Mouse (Mus musculus) layer of hippocampus, adult 9-10 months (tissue): ENCODE measurements around the gene Phf20.
"Not testable (repeated sequence)": the region's sequence is repeated elsewhere in the genome, so short reads cannot be mapped to it uniquely, and the experiment has no call there.

Experiments used
- DNase-seq: peaks from one replicate; pipeline ENCODE4 v3.0.0; 2022; ENCODE audit warnings: low spot score

Phf20 gene

GRCm38 (mm10) chr2:156196302-156197128 lies at the start of gene Phf20:
Phf20 (plus strand) TSS chr2:156196466.
- DNase-seq = peak; percentile 93

GRCm38 (mm10) chr2:156147316-156147915 lies 48.9 kb upstream of the Phf20 start:
- no peak for DNase-seq

GRCm38 (mm10) chr2:156151538-156151937 lies 44.7 kb upstream of the Phf20 start:
- no peak for DNase-seq

- DNase-seq = no peak
These were observed 30.8 kb upstream of the Phf20 start for GRCm38 (mm10) chr2:156165478-156165877.

- no peak for DNase-seq
These were observed 29.7 kb upstream of the Phf20 start for GRCm38 (mm10) chr2:156166557-156166956.

- no peak for DNase-seq
These were observed 19.2 kb upstream of the Phf20 start for GRCm38 (mm10) chr2:156177079-156177478.

- no peak for DNase-seq
These were observed 18.6 kb upstream of the Phf20 start for GRCm38 (mm10) chr2:156177651-156178050.

- DNase-seq = no peak
These were observed 17.0 kb upstream of the Phf20 start for GRCm38 (mm10) chr2:156179046-156179795.

GRCm38 (mm10) chr2:156179796-156180093 lies 16.5 kb upstream of the Phf20 start:
- DNase-seq = no peak

GRCm38 (mm10) chr2:156180094-156180821 lies 16.0 kb upstream of the Phf20 start, which contains the start of gene Rbm39:
Rbm39 (minus strand) TSS chr2:156180238.
- peak; percentile 100 for DNase-seq

- no peak for DNase-seq
These were observed 15.3 kb upstream of the Phf20 start for GRCm38 (mm10) chr2:156180824-156181590.

GRCm38 (mm10) chr2:156181592-156181991 lies 14.7 kb upstream of the Phf20 start:
- DNase-seq = no peak

- not testable (repeated sequence) for DNase-seq
These were observed 7.0 kb upstream of the Phf20 start for GRCm38 (mm10) chr2:156189241-156189640.

GRCm38 (mm10) chr2:156190004-156190896 lies 6.0 kb upstream of the Phf20 start:
- DNase-seq = no peak

GRCm38 (mm10) chr2:156191540-156191939 lies 4.7 kb upstream of the Phf20 start:
- no peak for DNase-seq

GRCm38 (mm10) chr2:156192068-156192467 lies 4.2 kb upstream of the Phf20 start:
- no peak for DNase-seq

GRCm38 (mm10) chr2:156193066-156193862 lies 3.0 kb upstream of the Phf20 start:
- DNase-seq = no peak

- DNase-seq = no peak
These were observed 1.7 kb upstream of the Phf20 start for GRCm38 (mm10) chr2:156194571-156194970.

GRCm38 (mm10) chr2:156197129-156197911 lies 1.1 kb downstream of the Phf20 start:
- no peak for DNase-seq
